Mouse (Mus musculus): Measurements from ENCODE around the gene Ctsll3.

The Ctsll3 gene

GRCm38 (mm10) chr13:60802749-60803148, at the start of gene Ctsll3:
Gene Ctsll3 (minus strand): TSS chr13:60802849.
- no peak for DNase-seq (ENCODE audit: low read depth, low spot score)

- DNase-seq (ENCODE audit: low read depth, low spot score) = no peak
Measured at GRCm38 (mm10) chr13:60848241-60849120, 45.8 kb upstream of the Ctsll3 start.

- no peak for DNase-seq (ENCODE audit: low read depth, low spot score)
Measured at GRCm38 (mm10) chr13:60843153-60843552, 40.5 kb upstream of the Ctsll3 start.

GRCm38 (mm10) chr13:60842703-60843102, 40.1 kb upstream of the Ctsll3 start:
- no peak for DNase-seq (ENCODE audit: low read depth, low spot score)

- DNase-seq (ENCODE audit: low read depth, low spot score) = no peak
Measured at GRCm38 (mm10) chr13:60839353-60839902, 36.8 kb upstream of the Ctsll3 start.

GRCm38 (mm10) chr13:60826052-60826451, 23.4 kb upstream of the Ctsll3 start:
- no peak for DNase-seq (ENCODE audit: low read depth, low spot score)

GRCm38 (mm10) chr13:60820486-60821175, 18.0 kb upstream of the Ctsll3 start:
- no peak for DNase-seq (ENCODE audit: low read depth, low spot score)

GRCm38 (mm10) chr13:60819469-60819868, 16.8 kb upstream of the Ctsll3 start:
- DNase-seq (ENCODE audit: low read depth, low spot score) = no peak

GRCm38 (mm10) chr13:60813722-60814121, 11.1 kb upstream of the Ctsll3 start:
- DNase-seq (ENCODE audit: low read depth, low spot score) = no peak

GRCm38 (mm10) chr13:60812768-60813167, 10.1 kb upstream of the Ctsll3 start:
- no peak for DNase-seq (ENCODE audit: low read depth, low spot score)

GRCm38 (mm10) chr13:60809690-60810089, 7.0 kb upstream of the Ctsll3 start:
- no peak for DNase-seq (ENCODE audit: low read depth, low spot score)

- no peak for DNase-seq (ENCODE audit: low read depth, low spot score)
Measured at GRCm38 (mm10) chr13:60789466-60789865, 13.2 kb downstream of the Ctsll3 start.

GRCm38 (mm10) chr13:60786264-60786663, 16.4 kb downstream of the Ctsll3 start, which contains the start of gene BC051665:
Gene BC051665 (minus strand): TSS chr13:60786364.
- no peak for DNase-seq (ENCODE audit: low read depth, low spot score)

GRCm38 (mm10) chr13:60783301-60783700, 19.3 kb downstream of the Ctsll3 start:
- DNase-seq (ENCODE audit: low read depth, low spot score) = no peak

GRCm38 (mm10) chr13:60780534-60780933, 22.1 kb downstream of the Ctsll3 start:
- no peak for DNase-seq (ENCODE audit: low read depth, low spot score)

- DNase-seq (ENCODE audit: low read depth, low spot score) = no peak
Measured at GRCm38 (mm10) chr13:60761161-60761560, 41.5 kb downstream of the Ctsll3 start.

- DNase-seq (ENCODE audit: low read depth, low spot score) = no peak
Measured at GRCm38 (mm10) chr13:60760392-60760791, 42.3 kb downstream of the Ctsll3 start.

GRCm38 (mm10) chr13:60759136-60759535, 43.5 kb downstream of the Ctsll3 start:
- DNase-seq (ENCODE audit: low read depth, low spot score) = no peak

- DNase-seq (ENCODE audit: low read depth, low spot score) = no peak
Measured at GRCm38 (mm10) chr13:60757292-60757691, 45.4 kb downstream of the Ctsll3 start.

- DNase-seq (ENCODE audit: low read depth, low spot score) = no peak
Measured at GRCm38 (mm10) chr13:60755251-60755650, 47.4 kb downstream of the Ctsll3 start.

GRCm38 (mm10) chr13:60753216-60753615, 49.4 kb downstream of the Ctsll3 start:
- DNase-seq (ENCODE audit: low read depth, low spot score) = no peak

- no peak for DNase-seq (ENCODE audit: low read depth, low spot score)
Measured at GRCm38 (mm10) chr13:60750930-60751329, 51.7 kb downstream of the Ctsll3 start.

Measured in brain, embryonic 18.5 days (tissue).